Mouse (Mus musculus): ENCODE measurements around the gene Zfyve28. TPM values are rescaled to one million over a fixed set of nuclear protein-coding genes. Genes with fewer than 3 reads are reported as not detected.

The Zfyve28 gene
- polyA plus RNA-seq, 1 experiment from 2014 or later: 2.1 TPM

DNA sequence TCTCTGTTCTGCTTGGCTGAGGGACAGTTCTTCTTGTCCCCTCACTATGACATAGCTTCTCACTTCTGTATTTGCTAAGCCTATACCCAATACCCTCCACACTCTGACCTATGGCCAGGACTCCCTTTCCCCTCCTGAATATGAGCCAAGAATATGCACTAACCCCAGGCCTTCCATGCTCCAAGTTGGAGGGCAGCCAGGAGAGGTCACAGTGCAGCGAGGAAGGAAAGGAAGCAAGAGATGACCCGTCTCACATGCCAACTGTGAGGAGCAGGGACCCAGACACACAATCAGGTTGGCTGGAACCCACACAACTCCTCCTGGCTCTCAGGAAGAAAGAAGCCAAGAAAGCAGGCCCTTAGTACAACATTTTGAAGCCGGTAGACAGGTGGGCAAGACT, 20.8 kb upstream of the Zfyve28 start:
- ATAC-seq (ENCODE audit: low FRiP score): no peak
- H3K4me1 ChIP-seq: no peaks in the 10 kb centered on the region
- 0 out of 2 replicates have a peak, but pooled peaks cover 2% of the 10 kb centered on the region for H3K27me3 ChIP-seq
- no peaks in the 10 kb centered on the region for H3K36me3 ChIP-seq (replicated peaks)
- H3K9me3 ChIP-seq: no peaks in the 10 kb centered on the region
- no peak overlapping the region for H3K9ac ChIP-seq
- H3K4me3 ChIP-seq (replicated peaks): no peak overlapping the region
- WGBS: 85% methylated on average over 3 of the region's 3 CpGs
- no peak overlapping the region for H3K27ac ChIP-seq
- no peak overlapping the region for H3K4me2 ChIP-seq

DNA sequence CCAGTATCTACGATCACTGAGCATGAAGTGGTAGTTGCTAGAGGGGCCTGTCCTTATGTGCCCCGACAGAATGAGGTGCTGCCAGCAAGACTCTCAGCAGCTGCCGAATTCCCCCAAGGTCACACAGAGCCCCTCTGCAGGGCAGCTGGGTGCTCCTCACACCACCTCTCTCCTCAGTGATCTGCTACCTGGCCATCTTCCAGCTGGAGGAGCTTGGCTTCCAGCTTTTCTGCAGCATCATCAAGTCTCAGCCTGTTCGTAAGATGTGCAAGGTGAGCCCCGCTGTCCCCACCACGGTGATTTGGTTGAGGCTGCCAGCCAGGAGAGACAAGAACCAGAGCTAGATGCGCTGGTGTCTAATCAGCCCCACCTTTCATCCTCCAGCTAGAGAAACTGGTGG, 14.1 kb upstream of the Zfyve28 start:
- ATAC-seq (ENCODE audit: low FRiP score): no peak
- 85% methylated on average over 7 of the region's 7 CpGs for WGBS
- H3K9me3 ChIP-seq: no peaks in the 10 kb centered on the region

DNA sequence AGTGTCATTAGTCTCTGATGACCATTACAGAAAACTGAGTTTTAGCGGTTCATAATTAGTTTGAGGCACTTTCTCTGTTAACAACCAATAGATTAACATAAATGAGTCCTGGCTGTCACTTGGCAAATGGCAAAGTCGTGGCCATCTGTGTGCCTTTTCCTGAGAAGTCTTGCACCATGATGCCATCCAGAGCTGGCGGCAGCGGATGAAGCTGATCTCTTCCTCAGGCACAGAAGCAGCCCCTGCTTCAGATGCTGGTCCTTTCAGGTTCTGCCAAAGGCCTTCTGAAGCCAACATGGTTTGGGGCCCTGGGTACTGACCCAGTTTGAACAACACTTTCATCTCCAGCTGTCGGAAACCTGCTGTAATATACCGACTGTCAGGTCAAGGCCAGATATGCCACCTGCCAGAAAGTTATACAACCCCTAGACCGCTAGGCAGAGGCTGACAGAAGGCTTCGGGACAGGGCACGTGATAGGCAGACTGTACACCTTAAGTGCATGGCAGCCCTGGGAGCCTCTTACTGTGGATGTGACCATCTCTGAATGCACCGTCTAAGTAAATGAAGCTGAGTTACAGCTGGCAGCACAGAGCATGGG, 10.8 kb upstream of the Zfyve28 start:
- ATAC-seq (ENCODE audit: low FRiP score): no peak
- no peaks in the 10 kb centered on the region for H3K27me3 ChIP-seq
- 87% methylated on average over 10 of the region's 10 CpGs for WGBS

More for the DNA sequence above, 14.1 kb upstream of the Zfyve28 start:
- Histone ChIP-seq H3K4me1 (no peaks in the 10 kb centered on the region), H3K9ac (no peak overlapping the region), H3K4me2 (no peak overlapping the region), H3K27ac (no peak overlapping the region), H3K36me3 (replicated peaks) (no peaks in the 10 kb centered on the region), H3K27me3 (0 out of 2 replicates have a peak, but pooled peaks cover 2% of the 10 kb centered on the region), H3K4me3 (replicated peaks) (no peak overlapping the region)

DNA sequence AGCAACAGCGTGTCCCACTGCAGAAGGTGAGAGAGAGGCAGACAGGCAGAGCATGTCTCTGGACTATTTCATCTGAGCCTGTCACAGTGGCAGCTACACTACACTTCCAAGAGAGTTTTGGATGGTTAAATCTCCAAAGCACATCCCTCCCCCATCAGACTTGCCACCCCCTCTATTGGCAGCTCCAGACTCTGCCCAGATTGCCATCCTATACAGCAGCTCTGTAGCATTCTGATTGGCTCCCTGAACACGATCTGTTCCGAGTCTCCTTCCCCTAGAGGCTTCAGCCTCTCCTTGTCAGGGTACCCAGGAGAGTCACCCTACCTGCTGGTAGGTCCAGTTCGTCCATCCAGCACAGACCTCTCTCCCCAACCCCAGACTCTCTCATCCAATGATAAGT, 9.8 kb upstream of the Zfyve28 start:
- Histone ChIP-seq H3K36me3 (replicated peaks) (no peaks in the 10 kb centered on the region), H3K4me2 (no peak overlapping the region), H3K27ac (no peak overlapping the region), H3K4me1 (no peaks in the 10 kb centered on the region), H3K9me3 (no peaks in the 10 kb centered on the region), H3K9ac (no peak overlapping the region), H3K27me3 (no peaks in the 10 kb centered on the region), H3K4me3 (replicated peaks) (no peak overlapping the region)
- 63% methylated on average over 4 of the region's 4 CpGs for WGBS
- ATAC-seq (ENCODE audit: low FRiP score): no peak

More for the DNA sequence above, 10.8 kb upstream of the Zfyve28 start:
- Histone ChIP-seq H3K4me1 (no peaks in the 10 kb centered on the region), H3K9me3 (no peaks in the 10 kb centered on the region), H3K36me3 (replicated peaks) (no peaks in the 10 kb centered on the region), H3K9ac (no peak overlapping the region), H3K4me3 (replicated peaks) (no peak overlapping the region), H3K27ac (no peak overlapping the region), H3K4me2 (no peak overlapping the region)

DNA sequence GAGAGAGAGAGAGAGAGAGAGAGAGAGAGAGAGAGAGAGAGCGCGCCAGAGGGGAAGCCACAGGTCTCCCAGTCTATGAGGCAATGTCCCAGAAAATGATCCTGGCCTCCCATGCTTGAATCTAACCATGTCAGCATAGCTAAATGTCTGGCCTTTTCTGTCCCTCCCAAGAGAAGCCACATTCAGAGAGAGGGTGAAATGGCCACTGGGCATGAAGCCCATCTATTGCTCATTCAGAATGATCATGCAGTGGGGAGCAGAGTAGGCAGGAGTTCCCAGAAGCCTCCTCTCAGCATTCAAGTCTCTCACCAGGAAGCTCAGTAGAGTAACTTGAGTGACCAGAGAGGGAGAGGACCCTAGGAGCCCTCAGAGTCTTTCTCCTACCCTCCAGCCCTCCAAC, 6.9 kb upstream of the Zfyve28 start:
- Histone ChIP-seq H3K27ac (no peak overlapping the region), H3K4me2 (no peak overlapping the region), H3K9ac (no peak overlapping the region), H3K36me3 (replicated peaks) (no peaks in the 10 kb centered on the region), H3K9me3 (no peaks in the 10 kb centered on the region), H3K4me3 (replicated peaks) (no peak overlapping the region), H3K4me1 (no peaks in the 10 kb centered on the region), H3K27me3 (peaks cover 13% of the 10 kb centered on the region; the same call in 1 of the 2 replicates)
- WGBS: 85% methylated on average over 2 of the region's 2 CpGs
- no peak for ATAC-seq (ENCODE audit: low FRiP score)

DNA sequence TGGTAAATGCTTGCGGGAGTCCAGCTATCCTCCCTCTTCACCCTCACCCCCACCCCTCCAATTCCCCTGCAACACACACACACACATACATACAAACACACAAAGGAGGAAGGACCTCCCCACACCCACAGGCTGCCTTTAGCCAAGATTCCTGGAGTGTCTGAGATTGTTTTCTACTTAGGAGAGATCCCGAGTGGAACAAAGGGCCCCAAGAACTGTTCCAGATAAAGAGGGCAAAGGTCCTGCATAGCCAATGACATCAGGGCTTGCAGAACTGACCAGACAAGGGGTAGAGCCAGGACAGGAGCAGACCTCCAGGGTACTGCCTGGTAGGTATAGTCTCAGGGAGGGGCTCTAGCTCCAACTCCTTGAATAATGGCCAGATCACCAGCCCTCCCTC, 6.4 kb upstream of the Zfyve28 start:
- no peak overlapping the region for H3K27ac ChIP-seq
- no peaks in the 10 kb centered on the region for H3K4me1 ChIP-seq
- H3K4me2 ChIP-seq: no peak overlapping the region
- H3K9ac ChIP-seq: no peak overlapping the region
- H3K4me3 ChIP-seq (replicated peaks): no peak overlapping the region
- peaks cover 17% of the 10 kb centered on the region for H3K27me3 ChIP-seq
- WGBS: 33% methylated on average over 2 of the region's 2 CpGs
- H3K9me3 ChIP-seq: no peaks in the 10 kb centered on the region
- ATAC-seq (ENCODE audit: low FRiP score): no peak
- no peaks in the 10 kb centered on the region for H3K36me3 ChIP-seq (replicated peaks)

DNA sequence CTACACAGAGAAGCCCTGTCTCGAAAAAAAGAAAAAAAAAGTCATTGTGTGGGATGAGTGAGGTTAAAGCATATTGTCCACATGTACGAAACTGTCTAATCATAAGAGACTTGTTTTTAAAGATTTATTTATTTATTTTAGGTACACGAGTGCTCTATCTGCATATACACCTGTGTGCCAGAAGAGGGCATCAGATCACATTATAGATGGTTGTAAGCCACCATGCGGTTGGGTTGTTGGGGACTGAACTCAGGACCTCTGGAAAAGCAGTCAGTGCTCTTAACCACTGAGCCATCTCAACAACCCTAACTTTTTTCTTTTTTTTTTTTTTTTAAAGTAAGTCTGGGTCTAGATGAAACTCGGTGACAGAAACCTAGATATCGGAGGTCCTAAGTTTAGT, 5.1 kb upstream of the Zfyve28 start:
- WGBS: 83% methylated on average over 6 of the region's 6 CpGs
- no peak overlapping the region for H3K4me3 ChIP-seq (replicated peaks)
- no peak overlapping the region for H3K4me2 ChIP-seq
- H3K27me3 ChIP-seq: peaks cover 31% of the 10 kb centered on the region
- no peak overlapping the region for H3K27ac ChIP-seq
- ATAC-seq (ENCODE audit: low FRiP score): no peak
- no peaks in the 10 kb centered on the region for H3K36me3 ChIP-seq (replicated peaks)
- H3K4me1 ChIP-seq: peaks cover 6% of the 10 kb centered on the region; the same call in 1 of the 2 replicates
- no peaks in the 10 kb centered on the region for H3K9me3 ChIP-seq
- no peak overlapping the region for H3K9ac ChIP-seq

DNA sequence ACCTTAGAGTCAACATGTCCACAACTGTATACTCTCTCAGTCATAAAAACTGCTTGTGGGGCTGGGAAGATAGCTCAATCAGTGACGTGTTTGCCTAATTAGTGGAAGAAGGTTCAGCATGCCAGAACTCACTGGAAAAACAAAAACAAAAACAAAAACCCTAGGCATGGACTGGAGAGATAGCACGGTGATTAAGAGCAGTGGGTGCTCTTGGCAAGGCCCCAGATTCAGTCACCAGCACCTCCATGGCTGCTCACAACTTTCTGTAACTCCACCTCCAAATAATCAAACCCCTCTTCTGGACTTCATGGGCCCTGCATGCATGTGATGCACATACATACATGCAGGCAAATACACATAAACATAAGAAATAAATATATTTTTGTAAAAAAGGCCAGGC, 1.0 kb upstream of the Zfyve28 start:
- no peaks in the 10 kb centered on the region for H3K9me3 ChIP-seq
- H3K36me3 ChIP-seq (replicated peaks): no peaks in the 10 kb centered on the region
- peak overlapping the region; percentile 71; the same call in 1 of the 2 replicates for H3K9ac ChIP-seq
- H3K27ac ChIP-seq: no peak overlapping the region
- H3K4me3 ChIP-seq (replicated peaks): no peak overlapping the region
- WGBS: 55% methylated on average over 2 of the region's 2 CpGs
- H3K4me1 ChIP-seq: peaks cover 23% of the 10 kb centered on the region
- H3K4me2 ChIP-seq: no peak overlapping the region
- H3K27me3 ChIP-seq: peaks cover 69% of the 10 kb centered on the region
- ATAC-seq (ENCODE audit: low FRiP score): no peak

DNA sequence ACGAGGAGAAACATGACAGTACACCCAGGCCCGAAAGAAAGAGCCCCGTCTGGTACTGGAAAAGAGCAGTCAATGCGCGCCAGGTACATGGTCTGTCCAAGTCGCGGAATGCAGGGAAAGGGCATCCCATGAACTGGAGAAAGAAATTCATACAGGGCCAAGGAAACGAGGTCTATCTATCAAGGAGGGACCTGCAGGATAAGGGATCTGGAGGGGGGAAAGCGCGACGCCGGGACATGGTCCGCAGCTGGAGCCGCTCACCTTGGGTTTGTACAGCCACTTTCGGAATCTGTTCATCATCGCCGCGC, 457 bp downstream of the Zfyve28 start:
- no peak for ATAC-seq (ENCODE audit: low FRiP score)
- H3K27ac ChIP-seq: no peak overlapping the region

DNA sequence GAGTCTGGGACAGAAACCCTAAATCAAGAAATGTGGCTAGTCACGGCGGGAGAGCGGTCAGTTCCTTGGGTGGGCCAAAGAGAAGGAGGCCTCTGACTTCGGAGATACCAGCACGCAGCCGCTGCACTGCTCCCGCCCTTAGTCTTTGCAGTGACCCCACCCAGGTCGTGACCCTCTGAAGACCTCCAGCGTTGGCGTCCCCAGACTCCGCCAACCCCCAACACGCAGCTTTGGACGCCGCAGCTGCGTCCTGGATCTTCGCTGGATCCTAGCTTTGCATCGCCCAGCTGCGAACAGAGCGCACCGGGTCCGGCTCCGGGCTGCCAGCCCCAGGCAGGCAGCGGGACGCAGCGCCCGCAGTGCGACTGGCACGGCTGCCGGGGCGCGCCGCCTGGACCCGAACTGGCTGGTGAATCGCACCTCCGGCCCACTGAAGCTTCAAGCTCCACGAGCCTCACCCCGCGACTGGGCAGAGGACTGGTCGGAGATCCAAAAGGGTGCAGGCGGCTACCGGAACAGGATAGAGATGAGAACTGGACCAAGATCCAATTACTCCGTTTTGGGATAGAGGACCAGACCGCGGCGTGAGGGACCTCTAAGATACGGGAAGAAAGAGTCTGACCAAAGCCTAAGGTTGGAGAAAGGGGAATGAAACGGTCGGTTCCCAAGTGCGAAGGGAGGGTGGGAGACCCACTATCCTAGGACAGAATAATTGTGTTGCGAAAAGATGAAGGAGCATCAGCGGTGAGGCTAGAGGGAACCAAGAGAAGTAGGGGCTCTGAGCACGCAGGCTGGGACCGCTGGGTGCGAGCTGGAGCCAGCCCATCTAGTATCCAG, 1.0 kb downstream of the Zfyve28 start:
- H3K4me2 ChIP-seq: peak overlapping the region; percentile 97
- no peak overlapping the region for H3K27ac ChIP-seq
- peaks cover 70% of the 10 kb centered on the region for H3K27me3 ChIP-seq
- H3K4me1 ChIP-seq: peaks cover 31% of the 10 kb centered on the region
- peak overlapping the region; percentile 71 for H3K9ac ChIP-seq
- under 1% methylated on average over 54 of the region's 54 CpGs for WGBS
- peak overlapping the region; percentile 75 for H3K4me3 ChIP-seq (replicated peaks)
- H3K9me3 ChIP-seq: no peaks in the 10 kb centered on the region
- H3K36me3 ChIP-seq (replicated peaks): no peaks in the 10 kb centered on the region
- ATAC-seq (ENCODE audit: low FRiP score): peak; percentile 0; the same call in 1 of the 2 replicates

More for the DNA sequence above, 457 bp downstream of the Zfyve28 start:
- Histone ChIP-seq H3K4me2 (peak overlapping the region; percentile 97), H3K4me1 (peaks cover 27% of the 10 kb centered on the region), H3K4me3 (replicated peaks) (peak overlapping the region; percentile 75), H3K36me3 (replicated peaks) (no peaks in the 10 kb centered on the region), H3K9me3 (no peaks in the 10 kb centered on the region), H3K27me3 (peaks cover 72% of the 10 kb centered on the region), H3K9ac (peak overlapping the region; percentile 71)
- under 1% methylated on average over 18 of the region's 18 CpGs for WGBS

DNA sequence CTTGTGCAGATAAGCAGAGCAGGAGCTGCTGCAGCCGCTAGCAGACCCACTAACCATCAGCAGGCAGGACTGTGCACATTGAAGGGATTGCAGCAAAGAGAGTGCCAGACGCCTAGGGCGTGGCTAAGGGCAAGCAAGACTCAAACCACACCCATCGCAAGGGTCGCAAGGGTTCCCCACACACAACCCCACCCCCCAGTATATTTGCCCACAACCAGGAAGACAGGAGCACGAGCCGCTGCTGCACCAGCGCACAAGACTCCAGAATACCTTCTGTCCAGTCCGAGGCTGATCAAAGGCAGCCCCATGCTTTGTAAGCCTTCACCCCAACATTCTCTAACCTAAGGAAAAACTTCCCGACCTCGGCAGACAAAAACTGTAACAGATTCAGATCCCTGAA, 1.7 kb downstream of the Zfyve28 start:
- no peak for ATAC-seq (ENCODE audit: low FRiP score)
- Histone ChIP-seq H3K27ac (no peak overlapping the region), H3K27me3 (peaks cover 65% of the 10 kb centered on the region), H3K4me2 (peak overlapping the region; percentile 97), H3K4me1 (peaks cover 31% of the 10 kb centered on the region), H3K36me3 (replicated peaks) (no peaks in the 10 kb centered on the region), H3K9ac (no peak overlapping the region), H3K4me3 (replicated peaks) (peak overlapping the region; percentile 75), H3K9me3 (no peaks in the 10 kb centered on the region)
- 2% methylated on average over 11 of the region's 11 CpGs for WGBS

DNA sequence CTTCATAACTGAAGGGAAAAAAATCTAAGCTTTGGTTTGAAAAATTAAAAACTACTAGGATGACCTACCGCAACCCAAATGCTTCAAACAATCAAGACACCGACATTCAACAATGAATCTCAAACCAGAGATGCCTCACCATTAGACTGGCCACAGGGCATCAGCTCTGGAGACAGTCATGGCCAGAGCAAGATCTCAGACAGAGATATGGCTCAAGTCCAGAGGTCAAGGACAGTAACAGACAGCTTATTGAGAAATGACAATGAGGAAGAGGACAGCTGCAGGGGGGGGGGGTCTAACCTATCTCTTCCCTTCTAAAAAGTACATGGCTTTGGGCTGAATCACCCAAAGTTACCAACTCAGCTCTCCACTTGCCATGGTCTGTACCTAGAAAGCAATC, 3.0 kb downstream of the Zfyve28 start:
- ATAC-seq (ENCODE audit: low FRiP score): no peak
- Histone ChIP-seq H3K27me3 (peaks cover 61% of the 10 kb centered on the region), H3K4me2 (no peak overlapping the region), H3K36me3 (replicated peaks) (no peaks in the 10 kb centered on the region), H3K9ac (no peak overlapping the region), H3K4me1 (peaks cover 31% of the 10 kb centered on the region), H3K4me3 (replicated peaks) (no peak overlapping the region), H3K27ac (no peak overlapping the region), H3K9me3 (no peaks in the 10 kb centered on the region)
- 86% methylated on average over 2 of the region's 2 CpGs for WGBS

Data from forebrain, embryonic 12.5 days (tissue).